Mouse (Mus musculus): ENCODE data around the gene Ormdl2. TPM values are rescaled to one million over a fixed set of nuclear protein-coding genes. Genes with fewer than 3 reads are reported as not detected.

Ormdl2 gene
- polyA plus RNA-seq (2015; fragmentation: Nextera tagmentation; extraction: Ambion mirVana): 87.2 and 87.5 TPM in 2 replicates

- Histone ChIP-seq H3K36me3 (ENCODE audit: insufficient read depth, low read length) (peaks cover 18% of the 10 kb centered on the region), H3K27me3 (ENCODE audit: insufficient read depth, low read length) (no peaks in the 10 kb centered on the region), H3K4me1 (replicated peaks; ENCODE audit: insufficient read depth, low read length) (peaks cover 4% of the 10 kb centered on the region; the same call in 1 of the 2 replicates), H3K9ac (ENCODE audit: low read depth, low read length) (peak within 1 kb of the TSS; percentile 82), H3K27ac (peak within 1 kb of the TSS; percentile 60; the same call in 1 of the 2 replicates), H3K9me3 (replicated peaks; ENCODE audit: low read length) (no peaks in the 10 kb centered on the region), H3K4me3 (replicated peaks; ENCODE audit: low read depth, low read length) (peak within 1 kb of the TSS; percentile 94), H3K4me2 (ENCODE audit: low read length) (peak within 1 kb of the TSS; percentile 87)
- DNase-seq (ENCODE audit: low spot score) (peak; percentile 100), ATAC-seq (replicated peaks; ENCODE audit: low FRiP score, low read depth) (peak; percentile 100)
- 1% methylated on average over 46 of the region's 46 CpGs for WGBS
- TF ChIP-seq CTCF (IDR thresholded peaks at IDR 0.05; ENCODE audit: low read depth): peak; percentile 30; the same call in 1 of the 2 replicates
These were observed at the start of gene Ormdl2 for GRCm38 (mm10) chr10:128821358-128822056. Ormdl2 (minus strand) TSS chr10:128821645.

- no peak overlapping the region for H3K4me3 ChIP-seq (replicated peaks; ENCODE audit: low read depth, low read length)
- ATAC-seq (replicated peaks; ENCODE audit: low FRiP score, low read depth): no peak
- no peaks in the 10 kb centered on the region for H3K27me3 ChIP-seq (ENCODE audit: insufficient read depth, low read length)
- H3K4me2 ChIP-seq (ENCODE audit: low read length): no peak overlapping the region
- no peak for TF ChIP-seq CTCF (IDR thresholded peaks at IDR 0.05; ENCODE audit: low read depth)
- H3K9me3 ChIP-seq (replicated peaks; ENCODE audit: low read length): no peaks in the 10 kb centered on the region
- no peaks in the 10 kb centered on the region for H3K4me1 ChIP-seq (replicated peaks; ENCODE audit: insufficient read depth, low read length)
- 88% methylated on average over 3 of the region's 3 CpGs for WGBS
- H3K27ac ChIP-seq: no peak overlapping the region
- no peak overlapping the region for H3K9ac ChIP-seq (ENCODE audit: low read depth, low read length)
- DNase-seq (ENCODE audit: low spot score): no peak
- peaks cover 31% of the 10 kb centered on the region for H3K36me3 ChIP-seq (ENCODE audit: insufficient read depth, low read length)
These were observed 48.9 kb upstream of the Ormdl2 start for GRCm38 (mm10) chr10:128870341-128870740.

DNA sequence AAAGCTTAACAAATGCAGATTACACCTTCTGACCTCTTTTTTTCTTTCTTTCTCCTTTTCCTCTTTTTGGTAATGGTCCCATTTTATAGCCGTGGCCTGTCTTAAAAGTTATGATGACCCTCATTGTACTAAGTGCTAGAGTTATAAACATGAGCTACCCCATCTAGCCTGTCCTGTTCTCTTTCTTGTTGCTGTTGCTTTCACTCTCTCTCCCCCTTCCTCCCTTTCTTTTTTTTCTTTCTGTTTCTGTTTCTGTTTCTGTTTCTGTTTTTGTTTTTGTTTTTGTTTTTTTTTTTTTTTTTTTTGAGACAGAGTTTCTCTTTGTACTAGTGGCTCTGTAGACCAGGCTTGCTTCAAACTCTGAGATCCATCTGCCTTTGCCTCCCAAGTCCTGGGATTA, 45.1 kb upstream of the Ormdl2 start:
- WGBS: 96% methylated on average over 1 of the region's 1 CpGs

DNA sequence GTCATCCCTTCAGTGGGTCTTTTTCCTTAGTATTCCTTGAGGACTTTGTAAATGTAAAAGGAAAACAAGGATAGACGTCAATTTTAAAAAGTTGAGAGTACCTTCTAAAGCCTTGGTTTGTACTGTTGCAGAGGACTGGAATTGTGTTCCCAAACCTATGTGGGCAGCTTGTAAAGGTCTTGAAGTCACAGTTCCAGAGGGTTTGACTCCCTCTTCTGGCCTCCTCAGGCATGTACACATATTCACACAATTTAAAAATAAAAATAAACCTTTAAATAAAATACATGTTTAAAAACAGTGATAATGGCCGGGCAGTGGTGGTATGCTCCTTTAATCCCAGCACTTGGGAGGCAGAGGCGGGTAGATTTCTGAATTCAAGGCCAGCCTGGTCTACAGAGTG, 44.6 kb upstream of the Ormdl2 start:
- Histone ChIP-seq H3K4me2 (ENCODE audit: low read length) (no peak overlapping the region), H3K4me1 (replicated peaks; ENCODE audit: insufficient read depth, low read length) (no peaks in the 10 kb centered on the region), H3K27me3 (ENCODE audit: insufficient read depth, low read length) (no peaks in the 10 kb centered on the region), H3K4me3 (replicated peaks; ENCODE audit: low read depth, low read length) (no peak overlapping the region), H3K9me3 (replicated peaks; ENCODE audit: low read length) (no peaks in the 10 kb centered on the region), H3K9ac (ENCODE audit: low read depth, low read length) (no peak overlapping the region), H3K27ac (no peak overlapping the region), H3K36me3 (ENCODE audit: insufficient read depth, low read length) (peaks cover 18% of the 10 kb centered on the region)
- ATAC-seq (replicated peaks; ENCODE audit: low FRiP score, low read depth): no peak
- peak; percentile 31 for DNase-seq (ENCODE audit: low spot score)
- WGBS: 78% methylated on average over 3 of the region's 3 CpGs
- TF ChIP-seq CTCF (IDR thresholded peaks at IDR 0.05; ENCODE audit: low read depth): peak; percentile 57

More for the DNA sequence above, 45.1 kb upstream of the Ormdl2 start:
- H3K27me3 ChIP-seq (ENCODE audit: insufficient read depth, low read length): no peaks in the 10 kb centered on the region
- no peak overlapping the region for H3K4me2 ChIP-seq (ENCODE audit: low read length)
- ATAC-seq (replicated peaks; ENCODE audit: low FRiP score, low read depth): no peak
- no peak for DNase-seq (ENCODE audit: low spot score)
- H3K9me3 ChIP-seq (replicated peaks; ENCODE audit: low read length): no peaks in the 10 kb centered on the region
- H3K36me3 ChIP-seq (ENCODE audit: insufficient read depth, low read length): peaks cover 20% of the 10 kb centered on the region
- H3K9ac ChIP-seq (ENCODE audit: low read depth, low read length): no peak overlapping the region
- no peaks in the 10 kb centered on the region for H3K4me1 ChIP-seq (replicated peaks; ENCODE audit: insufficient read depth, low read length)
- no peak overlapping the region for H3K4me3 ChIP-seq (replicated peaks; ENCODE audit: low read depth, low read length)
- TF ChIP-seq CTCF (IDR thresholded peaks at IDR 0.05; ENCODE audit: low read depth): no peak
- no peak overlapping the region for H3K27ac ChIP-seq

DNA sequence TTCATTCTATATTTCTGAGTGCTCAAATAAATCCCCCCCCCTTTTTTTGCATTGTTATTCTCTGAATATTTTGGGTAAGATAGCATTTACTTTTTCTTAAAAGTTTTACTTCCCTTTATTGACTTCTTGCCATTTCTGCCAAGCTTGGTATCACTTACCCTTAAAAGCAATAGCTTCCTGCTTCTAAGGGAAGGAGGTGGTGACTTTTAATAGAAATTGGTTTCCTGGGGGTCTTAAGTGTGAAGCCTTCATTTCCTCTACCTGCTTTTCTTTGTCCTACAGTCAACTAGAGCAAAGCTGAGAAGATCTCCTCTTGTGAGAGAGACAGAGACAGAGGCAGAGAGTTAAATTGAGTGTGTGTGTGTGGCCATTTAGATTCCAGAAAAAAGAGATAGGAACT, 39.7 kb upstream of the Ormdl2 start:
- TF ChIP-seq CTCF (IDR thresholded peaks at IDR 0.05; ENCODE audit: low read depth): no peak
- H3K36me3 ChIP-seq (ENCODE audit: insufficient read depth, low read length): peaks cover 31% of the 10 kb centered on the region; the same call in 1 of the 2 replicates

DNA sequence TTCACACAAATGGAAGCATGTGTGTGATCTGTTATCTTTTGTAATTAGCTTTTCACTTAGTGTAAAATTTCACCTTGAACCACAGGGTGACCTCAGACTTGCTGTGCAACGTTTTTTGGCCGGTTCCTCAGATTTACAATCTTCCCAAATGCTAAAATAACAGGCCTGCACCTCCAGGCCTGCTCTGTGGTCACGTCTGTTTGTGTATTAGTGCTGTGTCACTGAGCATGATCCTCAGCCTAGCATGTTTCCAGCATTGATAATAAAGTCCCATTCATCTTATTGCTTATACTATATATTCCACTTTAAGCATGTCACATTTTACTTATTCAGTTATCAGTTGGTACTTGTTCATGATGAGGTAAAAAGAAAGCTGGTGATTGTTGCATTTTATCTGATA, 28.9 kb upstream of the Ormdl2 start:
- no peak overlapping the region for H3K9ac ChIP-seq (ENCODE audit: low read depth, low read length)
- ATAC-seq (replicated peaks; ENCODE audit: low FRiP score, low read depth) (no peak), DNase-seq (ENCODE audit: low spot score) (no peak)
- 44% methylated on average over 3 of the region's 3 CpGs for WGBS
- no peak overlapping the region for H3K4me3 ChIP-seq (replicated peaks; ENCODE audit: low read depth, low read length)
- TF ChIP-seq CTCF (IDR thresholded peaks at IDR 0.05; ENCODE audit: low read depth): no peak
- no peak overlapping the region for H3K27ac ChIP-seq
- H3K27me3 ChIP-seq (ENCODE audit: insufficient read depth, low read length): no peaks in the 10 kb centered on the region
- H3K4me2 ChIP-seq (ENCODE audit: low read length): no peak overlapping the region
- H3K36me3 ChIP-seq (ENCODE audit: insufficient read depth, low read length): peaks cover 20% of the 10 kb centered on the region
- no peaks in the 10 kb centered on the region for H3K4me1 ChIP-seq (replicated peaks; ENCODE audit: insufficient read depth, low read length)
- H3K9me3 ChIP-seq (replicated peaks; ENCODE audit: low read length): no peaks in the 10 kb centered on the region

More for the DNA sequence above, 39.7 kb upstream of the Ormdl2 start:
- ATAC-seq (replicated peaks; ENCODE audit: low FRiP score, low read depth) (no peak), DNase-seq (ENCODE audit: low spot score) (no peak)
- Histone ChIP-seq H3K27me3 (ENCODE audit: insufficient read depth, low read length) (no peaks in the 10 kb centered on the region), H3K9ac (ENCODE audit: low read depth, low read length) (no peak overlapping the region), H3K27ac (no peak overlapping the region), H3K4me2 (ENCODE audit: low read length) (no peak overlapping the region), H3K9me3 (replicated peaks; ENCODE audit: low read length) (no peaks in the 10 kb centered on the region), H3K4me1 (replicated peaks; ENCODE audit: insufficient read depth, low read length) (no peaks in the 10 kb centered on the region), H3K4me3 (replicated peaks; ENCODE audit: low read depth, low read length) (no peak overlapping the region)

Measured in kidney, postnatal 0 days (tissue).